Mouse (Mus musculus): ENCODE results near the gene Ccdc87.

DNA sequence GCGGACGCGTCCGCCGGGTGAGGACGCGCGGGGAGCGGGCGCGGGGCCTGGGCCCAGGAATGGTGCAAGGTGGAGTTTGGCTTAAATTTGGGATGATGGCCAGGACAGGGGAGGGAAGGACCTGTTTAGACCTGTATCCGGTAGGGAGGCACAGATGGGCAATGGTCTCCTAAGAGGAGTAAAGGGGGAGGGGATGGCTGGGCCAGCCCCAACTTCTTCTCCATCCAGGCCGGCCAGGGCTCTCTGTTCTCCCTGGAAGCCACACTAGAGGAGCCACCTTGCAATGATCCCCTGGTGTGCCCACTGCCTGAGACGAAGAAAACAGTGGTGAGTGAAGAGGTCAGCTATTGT, 16.3 kb downstream of the Ccdc87 start:
- no peak for TF ChIP-seq CTCF (IDR thresholded peaks at IDR 0.05; ENCODE audit: low read depth, low read length)
- TF ChIP-seq POLR2A (IDR thresholded peaks at IDR 0.05; ENCODE audit: borderline replicate concordance, low read depth, low read length) = no peak
